Mouse (Mus musculus) urinary bladder, postnatal 0 days (tissue): Measurements from ENCODE around the gene Olfr685. TPM values are rescaled to one million over a fixed set of nuclear protein-coding genes. Genes with fewer than 3 reads are reported as not detected.

Source experiments
- polyA plus RNA-seq: library from polyadenylated mRNA; unstranded; fragments of >200 nt; fragmentation: Nextera tagmentation; extraction: Ambion mirVana; gene quantifications from 2 replicates; pipeline ENCODE4 v1.2.1, GENCODE M21; 2015

Olfr685 gene
- polyA plus RNA-seq = not detected in 2 replicates

GRCm38 (mm10) chr7:105185912-105186311 is at the start of gene Olfr685:
Olfr685 (minus strand) TSS chr7:105186012.

GRCm38 (mm10) chr7:105207385-105207784 is 21.6 kb upstream of the Olfr685 start, which contains the start of gene Olfr686:
Olfr686 (minus strand) TSS chr7:105207485.

GRCm38 (mm10) chr7:105163553-105163952 is 22.3 kb downstream of the Olfr685 start, which contains the start of gene Olfr684:
Olfr684 (minus strand) TSS chr7:105163653.

GRCm38 (mm10) chr7:105146912-105147311 is 38.9 kb downstream of the Olfr685 start, which contains the start of gene Olfr683:
Olfr683 (minus strand) TSS chr7:105147012.

Other genes starting within 250 kb of the Olfr685 start
- gene Olfr670, start 223.4 kb downstream of the Olfr685 start, polyA plus RNA-seq = not detected in 2 replicates
- gene Olfr671, start 206.9 kb downstream of the Olfr685 start, polyA plus RNA-seq = not detected in 2 replicates
- gene Olfr672, start 184.0 kb downstream of the Olfr685 start, polyA plus RNA-seq = not detected in 2 replicates
- gene Olfr675, start 157.6 kb downstream of the Olfr685 start, polyA plus RNA-seq = not detected in 2 replicates
- not detected in 2 replicates for gene Olfr676, start 153.3 kb downstream of the Olfr685 start, polyA plus RNA-seq
- not detected in 2 replicates for gene Olfr677, start 134.6 kb downstream of the Olfr685 start, polyA plus RNA-seq
- gene Olfr678, start 121.5 kb downstream of the Olfr685 start, polyA plus RNA-seq = not detected in 2 replicates
- not detected in 2 replicates for gene Olfr679, start 104.8 kb downstream of the Olfr685 start, polyA plus RNA-seq
- not detected in 2 replicates for gene Olfr680-ps1, start 93.2 kb downstream of the Olfr685 start, polyA plus RNA-seq
- not detected in 2 replicates for gene Olfr681, start 69.2 kb downstream of the Olfr685 start, polyA plus RNA-seq
- gene Olfr683, start 39.0 kb downstream of the Olfr685 start, polyA plus RNA-seq = not detected in 2 replicates
- not detected in 2 replicates for gene Olfr684, start 22.4 kb downstream of the Olfr685 start, polyA plus RNA-seq
- gene Olfr686, start 21.5 kb upstream of the Olfr685 start, polyA plus RNA-seq = not detected in 2 replicates
- not detected in 2 replicates for gene Olfr688, start 102.1 kb upstream of the Olfr685 start, polyA plus RNA-seq
- not detected in 2 replicates for gene Olfr689, start 125.2 kb upstream of the Olfr685 start, polyA plus RNA-seq
- gene Olfr690, start 148.1 kb upstream of the Olfr685 start, polyA plus RNA-seq = not detected in 2 replicates
- gene Olfr691, start 156.3 kb upstream of the Olfr685 start, polyA plus RNA-seq = not detected in 2 replicates
- gene Olfr692, start 182.2 kb upstream of the Olfr685 start, polyA plus RNA-seq = not detected in 2 replicates
- gene Gm5901, start 189.0 kb upstream of the Olfr685 start, polyA plus RNA-seq = not detected in 2 replicates
- 24.4 and 25.0 TPM in 2 replicates for gene Fam160a2, start 214.0 kb upstream of the Olfr685 start, polyA plus RNA-seq
- 0.07 TPM in 1 of 2 replicates, not detected in the other for gene Cnga4, start 218.6 kb upstream of the Olfr685 start, polyA plus RNA-seq
- gene Cckbr, start 239.7 kb upstream of the Olfr685 start, polyA plus RNA-seq = not detected in 2 replicates